Mouse (Mus musculus) left cerebral cortex, adult 2 months (tissue): ENCODE data around the gene Zfp974. TPM values are rescaled to one million over a fixed set of nuclear protein-coding genes. Genes with fewer than 3 reads are reported as not detected.

Experiments
- DNase-seq, 2 experiments: peaks; one replicate each; pipeline ENCODE4 v3.0.0; 2021 to 2022; ENCODE audit warnings: low spot score in 2 of 2, mixed read lengths in 1 of 2; ENCODE audit errors: extremely low spot score in 1 of 2
- H3K27ac ChIP-seq: fragments of 200-600 bp; 2 replicates; pipeline ENCODE4 v1.8.1; 2022
- H3K4me3 ChIP-seq: fragments of 200-600 bp; 2 replicates; pipeline ENCODE4 v1.8.1; 2022
- CTCF ChIP-seq: fragments of 200-600 bp; IDR thresholded peaks from 2 replicates; pipeline ENCODE4 v1.8.1; 2022; ENCODE audit warnings: antibody characterized with exemption, mild to moderate bottlenecking, moderate library complexity
- intact Hi-C: fragments of 180-260 bp; cut with DNase I; formaldehyde crosslinking; loops from one replicate; pipeline ENCODE4 v1.15.1; 2025
- total RNA-seq, 2 experiments: library from RNA; stranded (reverse); gene quantifications; 2 replicates each; pipeline ENCODE4 v1.2.3; 2021

Zfp974 gene
- total RNA-seq, 2 experiments from 2014 or later = 14.9 to 19.3 TPM

GRCm38 (mm10) chr7:27860396-27861235, 68.6 kb downstream of the Zfp974 start:
- intact Hi-C loops = loop anchor here (10.0 kb wide), 1 partner anchor 86 kb away; no protein-coding TSS in a partner anchor
- Histone ChIP-seq H3K27ac (peak overlapping the region; percentile 40; the same call in 1 of the 2 replicates), H3K4me3 (peak overlapping the region; percentile 62)
- TF ChIP-seq CTCF = no peak
- DNase-seq = peak; percentile 19 to 41

DNA sequence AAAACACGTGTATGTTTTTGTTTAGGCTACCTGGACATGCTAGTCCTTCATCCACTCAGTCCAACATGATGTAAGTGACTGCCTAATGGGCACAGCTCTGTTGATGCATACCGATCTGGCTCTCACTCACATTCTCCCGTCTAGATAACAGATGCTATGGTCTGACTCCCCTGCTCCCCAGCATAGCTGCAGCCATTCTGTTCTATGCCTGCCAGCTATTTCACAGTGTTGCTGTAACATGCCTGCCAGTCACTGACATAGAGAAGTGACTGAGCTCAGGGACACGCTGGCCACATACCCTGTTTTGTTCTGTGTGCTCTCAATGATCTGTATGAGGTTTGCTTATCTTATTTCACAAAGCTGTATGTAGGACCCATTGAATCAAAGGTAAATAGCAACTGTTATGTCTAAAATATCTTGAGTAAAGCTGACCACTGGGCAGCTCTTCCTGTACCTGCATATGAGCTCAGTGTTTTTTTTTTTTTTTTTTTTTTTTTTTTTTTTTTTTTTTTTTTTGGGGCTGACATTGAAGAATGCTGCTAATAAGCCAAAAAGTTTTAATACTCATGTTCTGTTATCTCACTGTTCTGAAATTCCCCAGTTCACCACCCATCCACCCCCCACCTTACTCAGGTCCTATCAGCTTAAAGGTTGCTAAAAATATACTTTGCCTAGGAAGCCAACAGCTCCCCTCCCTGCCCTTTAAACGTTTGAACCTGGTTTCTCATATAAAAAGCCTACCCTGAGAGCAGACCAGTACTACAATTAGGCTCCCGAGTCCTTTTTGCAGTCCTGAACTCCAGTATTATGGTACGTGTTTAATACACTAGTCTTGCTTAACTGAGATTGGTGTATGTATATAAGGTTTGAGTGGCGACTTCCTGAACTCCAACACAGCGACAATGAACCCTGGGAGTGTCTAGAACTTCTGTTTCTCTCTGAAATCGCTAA, 69.7 kb downstream of the Zfp974 start:
- Histone ChIP-seq H3K4me3 (peak overlapping the region; percentile 62), H3K27ac (peak overlapping the region; percentile 40; the same call in 1 of the 2 replicates)
- no peak for TF ChIP-seq CTCF
- intact Hi-C loops = loop anchor here (10.0 kb wide), 1 partner anchor 85 kb away; no protein-coding TSS in a partner anchor
- DNase-seq = no peak

Other genes with a start within 250 kb of the Zfp974 start
- gene Zfp607b, start 240.1 kb downstream of the Zfp974 start, total RNA-seq = 10 to 100 TPM; 11.8 to 11.9 TPM
- 10 to 100 TPM; 31.9 to 35.0 TPM for gene Zfp60, start 198.1 kb downstream of the Zfp974 start, total RNA-seq
- 1 to 10 TPM; 9.1 to 9.3 TPM for gene Zfp626, start 122.3 kb downstream of the Zfp974 start, total RNA-seq
- gene Zfp59, start 90.9 kb downstream of the Zfp974 start, total RNA-seq = 1 to 10 TPM; 4.1 to 5.0 TPM
- gene Zfp607a, start 71.9 kb downstream of the Zfp974 start, total RNA-seq = 1 to 10 TPM; 1.7 to 2.2 TPM
- 10 to 100 TPM; 19.2 to 22.1 TPM for gene Zfp780b, start 49.7 kb upstream of the Zfp974 start, total RNA-seq
- gene Zfp850, start 84.7 kb upstream of the Zfp974 start, total RNA-seq = 1 to 10 TPM; 7.0 to 7.1 TPM
- 100 to 1,000 TPM; 127 to 130 TPM for gene Psmc4, start 120.6 kb upstream of the Zfp974 start, total RNA-seq
- under 1 TPM; 0.26 to 0.36 TPM for gene Fcgbp, start 141.8 kb upstream of the Zfp974 start, total RNA-seq
- under 1 TPM in 1 of 2 experiments, not detected in 1; 0.09 TPM for gene 9530053A07Rik, start 200.0 kb upstream of the Zfp974 start, total RNA-seq
- gene Fbl, start 240.2 kb upstream of the Zfp974 start, total RNA-seq = 10 to 100 TPM; 50.0 to 52.1 TPM